Mouse (Mus musculus): ENCODE results near the gene Bend7.

DNA sequence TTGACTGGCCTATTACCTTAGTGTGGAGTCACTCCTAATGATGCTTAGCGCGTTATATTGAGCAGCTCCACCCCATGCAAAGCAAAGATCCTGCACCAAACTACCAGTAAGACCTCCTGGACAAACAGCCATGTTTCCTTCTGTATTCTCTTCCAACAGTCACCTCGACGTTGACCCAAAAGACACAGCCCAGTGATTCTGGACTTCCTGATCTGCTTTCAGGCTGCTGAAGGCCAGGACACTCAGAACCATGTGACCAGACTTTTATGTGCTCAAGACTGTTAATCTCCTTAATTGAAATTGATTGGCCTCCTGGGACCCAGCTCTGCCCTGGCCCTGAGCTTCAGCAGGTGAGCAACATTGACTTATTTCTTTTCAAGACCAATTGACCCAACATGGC lies 111.4 kb downstream of the Bend7 start:
- TF ChIP-seq CTCF (IDR thresholded peaks at IDR 0.05; ENCODE audit: borderline replicate concordance, insufficient read depth, low read depth, low read length) (no peak), POLR2A (IDR thresholded peaks at IDR 0.05; ENCODE audit: borderline replicate concordance, insufficient read depth, low read length) (no peak)
